Mouse (Mus musculus) frontal cortex, postnatal 14 days (tissue): ENCODE data around the gene Nab2.

ENCODE experiments used
- DNase-seq, 2 experiments: peaks; one replicate each; pipeline ENCODE4 v3.0.0; 2022; ENCODE audit warnings: low spot score in 2 of 2

The Nab2 gene

DNA sequence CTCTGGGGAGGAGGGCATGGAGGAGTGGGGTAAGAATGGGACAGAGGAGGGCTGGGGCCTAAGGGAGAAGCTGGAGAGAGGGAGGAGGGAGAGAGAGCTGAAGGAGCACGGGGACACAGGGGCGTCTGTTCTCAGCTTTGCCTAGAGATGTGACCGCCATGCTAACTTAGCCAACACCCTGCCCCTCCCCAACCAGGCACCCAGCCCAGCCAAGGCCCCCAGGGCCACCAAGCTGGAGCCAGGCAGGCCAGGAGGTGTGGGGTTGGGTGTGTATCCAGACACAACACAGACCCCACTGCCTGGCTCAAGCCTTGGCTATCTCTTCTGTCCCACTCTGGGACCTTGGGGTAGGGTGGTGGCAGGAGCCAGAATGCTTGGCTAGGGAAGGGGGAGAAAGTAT lies 52.8 kb downstream of the Nab2 start:
- DNase-seq: no peak

DNA sequence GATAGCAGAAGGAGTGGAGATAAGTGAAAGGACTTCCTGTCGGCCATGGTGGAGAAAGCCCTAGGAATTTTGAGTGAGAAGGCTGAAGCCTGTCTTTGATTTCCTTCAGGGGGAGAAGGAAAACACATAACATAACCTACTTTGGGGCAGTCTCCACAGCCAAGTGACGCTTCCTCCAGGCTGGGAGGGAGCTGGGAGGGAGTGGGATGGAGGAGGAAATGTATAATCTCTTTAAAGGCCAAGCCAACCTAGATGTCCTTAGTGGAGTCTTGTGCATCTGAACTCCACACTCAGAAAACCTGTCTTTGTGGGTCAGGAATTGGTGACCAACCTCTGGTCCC lies 53.4 kb downstream of the Nab2 start:
- DNase-seq: no peak

DNA sequence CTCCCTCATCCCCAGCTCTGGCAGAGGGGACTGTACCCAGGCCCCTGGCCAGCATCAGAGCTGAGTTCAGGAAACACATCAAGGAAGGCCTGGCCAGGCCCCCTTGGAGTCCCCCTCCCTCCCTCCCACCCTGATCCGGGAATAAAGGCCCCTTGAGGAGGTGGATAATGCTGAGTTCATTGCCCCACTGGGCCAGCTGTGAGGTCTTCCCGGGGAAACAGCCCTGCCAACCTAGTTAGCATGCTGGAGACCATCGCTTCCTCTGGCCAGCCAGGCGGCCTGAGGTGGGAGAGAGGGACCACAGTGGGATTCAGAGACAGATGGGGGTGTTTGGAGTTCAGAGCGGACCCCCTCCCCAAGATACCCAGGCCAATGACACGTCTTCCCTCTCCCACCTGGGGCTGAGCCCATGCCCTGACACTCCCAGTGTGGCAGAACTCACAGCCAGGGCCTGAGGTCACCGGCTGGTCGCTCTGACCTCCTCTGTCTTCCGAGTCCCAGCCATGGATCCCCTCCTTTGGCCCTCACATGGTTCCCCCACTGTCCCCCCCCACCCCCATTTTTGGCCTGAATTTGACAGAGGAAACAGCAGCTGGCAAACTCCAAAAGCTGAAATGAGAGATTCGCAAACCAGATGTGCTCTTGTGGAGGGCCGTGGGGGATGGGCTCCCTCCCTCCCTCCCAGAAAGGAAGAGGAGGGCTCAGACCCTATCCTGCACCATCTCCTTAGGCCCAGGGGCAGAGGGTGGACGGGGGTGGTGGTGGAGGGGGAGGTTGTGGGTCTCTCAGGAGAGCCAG lies 53.9 kb downstream of the Nab2 start:
- no peak for DNase-seq

DNA sequence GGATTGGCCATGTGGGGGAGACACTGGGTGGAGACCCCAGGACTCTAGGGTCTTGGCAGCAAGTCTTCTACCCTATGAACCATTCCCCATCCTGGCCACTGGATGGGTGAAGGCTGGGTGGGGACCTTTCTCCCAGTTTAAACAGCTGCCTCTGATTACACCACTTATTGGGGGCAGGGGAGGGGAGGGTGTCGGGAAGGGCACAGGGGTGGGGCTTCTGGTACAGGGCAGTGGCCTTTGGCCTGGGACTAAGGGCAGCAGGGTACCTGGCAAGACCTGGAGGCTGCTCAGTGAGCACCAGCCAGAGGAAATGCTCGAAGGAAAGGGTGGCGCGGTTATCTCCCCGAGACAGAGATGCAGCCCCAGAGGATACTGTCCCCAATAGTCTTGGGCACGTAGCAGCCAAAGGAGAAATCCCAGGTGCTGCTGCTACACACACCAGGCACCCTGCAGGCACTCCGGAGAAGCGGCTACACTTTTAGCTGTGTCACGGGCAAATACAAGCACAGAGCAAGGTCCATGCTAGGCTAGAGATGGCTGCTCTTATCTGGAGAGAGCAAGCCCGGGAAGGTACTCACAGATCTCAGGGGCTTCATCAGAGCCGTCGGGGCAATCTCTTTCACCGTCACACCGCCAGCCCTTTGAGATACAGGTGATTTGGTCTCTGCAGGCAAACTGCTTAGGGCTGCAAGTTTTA lies 56.1 kb downstream of the Nab2 start:
- no peak for DNase-seq
